Mouse (Mus musculus): ENCODE data around the gene Ccer2. TPM values are rescaled to one million over a fixed set of nuclear protein-coding genes. Genes with fewer than 3 reads are reported as not detected.

Ccer2 gene
- polyA plus RNA-seq, 1 experiment from 2014 or later: not detected

GRCm38 (mm10) chr7:28767462-28767965, 11.5 kb downstream of the Ccer2 start, which contains the start of gene Nfkbib:
Gene Nfkbib, minus strand, starts transcription at chr7:28767512.
- Histone ChIP-seq H3K9ac (ENCODE audit: low read length) (peak within 1 kb of the TSS; percentile 83), H3K4me1 (replicated peaks; ENCODE audit: control insufficient read depth, insufficient read depth, low read length) (peaks cover 17% of the 10 kb centered on the region), H3K9me3 (ENCODE audit: control insufficient read depth, low read length) (no peaks in the 10 kb centered on the region), H3K4me3 (ENCODE audit: low read length) (peak within 1 kb of the TSS; percentile 90), H3K27ac (ENCODE audit: low read length) (no peak within 1 kb of the TSS), H3K36me3 (ENCODE audit: control insufficient read depth, insufficient read depth, low read length) (no peaks in the 10 kb centered on the region), H3K4me2 (ENCODE audit: low read depth, low read length) (peak within 1 kb of the TSS; percentile 84), H3K27me3 (ENCODE audit: control insufficient read depth, insufficient read depth, low read depth, low read length) (no peaks in the 10 kb centered on the region)
- 63% methylated on average over 7 of the region's 7 CpGs for WGBS
- ATAC-seq (ENCODE audit: low read depth): no peak

GRCm38 (mm10) chr7:28769414-28769958, 13.5 kb downstream of the Ccer2 start:
- Histone ChIP-seq H3K36me3 (ENCODE audit: control insufficient read depth, insufficient read depth, low read length) (0 out of 2 replicates have a peak, but pooled peaks cover 3% of the 10 kb centered on the region), H3K9me3 (ENCODE audit: control insufficient read depth, low read length) (no peaks in the 10 kb centered on the region), H3K27ac (ENCODE audit: low read length) (no peak overlapping the region), H3K4me3 (ENCODE audit: low read length) (no peak overlapping the region), H3K4me2 (ENCODE audit: low read depth, low read length) (no peak overlapping the region), H3K4me1 (replicated peaks; ENCODE audit: control insufficient read depth, insufficient read depth, low read length) (peaks cover 17% of the 10 kb centered on the region), H3K9ac (ENCODE audit: low read length) (no peak overlapping the region), H3K27me3 (ENCODE audit: control insufficient read depth, insufficient read depth, low read depth, low read length) (no peaks in the 10 kb centered on the region)
- no peak for ATAC-seq (ENCODE audit: low read depth)
- WGBS: 86% methylated on average over 9 of the region's 9 CpGs

GRCm38 (mm10) chr7:28770309-28770708, 14.3 kb downstream of the Ccer2 start:
- Histone ChIP-seq H3K27me3 (ENCODE audit: control insufficient read depth, insufficient read depth, low read depth, low read length) (no peaks in the 10 kb centered on the region), H3K4me3 (ENCODE audit: low read length) (no peak overlapping the region), H3K9me3 (ENCODE audit: control insufficient read depth, low read length) (no peaks in the 10 kb centered on the region), H3K4me1 (replicated peaks; ENCODE audit: control insufficient read depth, insufficient read depth, low read length) (peaks cover 16% of the 10 kb centered on the region), H3K36me3 (ENCODE audit: control insufficient read depth, insufficient read depth, low read length) (0 out of 2 replicates have a peak, but pooled peaks cover 3% of the 10 kb centered on the region), H3K4me2 (ENCODE audit: low read depth, low read length) (no peak overlapping the region), H3K9ac (ENCODE audit: low read length) (no peak overlapping the region), H3K27ac (ENCODE audit: low read length) (no peak overlapping the region)
- WGBS: 81% methylated on average over 3 of the region's 3 CpGs
- no peak for ATAC-seq (ENCODE audit: low read depth)

GRCm38 (mm10) chr7:28771867-28772266, 15.9 kb downstream of the Ccer2 start:
- 82% methylated on average over 11 of the region's 11 CpGs for WGBS

GRCm38 (mm10) chr7:28773163-28773562, 17.2 kb downstream of the Ccer2 start:
- Histone ChIP-seq H3K4me2 (ENCODE audit: low read depth, low read length) (no peak overlapping the region), H3K27ac (ENCODE audit: low read length) (no peak overlapping the region), H3K4me3 (ENCODE audit: low read length) (no peak overlapping the region), H3K9ac (ENCODE audit: low read length) (no peak overlapping the region), H3K36me3 (ENCODE audit: control insufficient read depth, insufficient read depth, low read length) (0 out of 2 replicates have a peak, but pooled peaks cover 5% of the 10 kb centered on the region), H3K9me3 (ENCODE audit: control insufficient read depth, low read length) (no peaks in the 10 kb centered on the region), H3K4me1 (replicated peaks; ENCODE audit: control insufficient read depth, insufficient read depth, low read length) (no peaks in the 10 kb centered on the region), H3K27me3 (ENCODE audit: control insufficient read depth, insufficient read depth, low read depth, low read length) (no peaks in the 10 kb centered on the region)
- WGBS: 90% methylated on average over 3 of the region's 3 CpGs
- no peak for ATAC-seq (ENCODE audit: low read depth)

More at GRCm38 (mm10) chr7:28771867-28772266, 15.9 kb downstream of the Ccer2 start:
- H3K9me3 ChIP-seq (ENCODE audit: control insufficient read depth, low read length): no peaks in the 10 kb centered on the region
- peaks cover 9% of the 10 kb centered on the region; the same call in 1 of the 2 replicates for H3K4me1 ChIP-seq (replicated peaks; ENCODE audit: control insufficient read depth, insufficient read depth, low read length)
- no peaks in the 10 kb centered on the region for H3K27me3 ChIP-seq (ENCODE audit: control insufficient read depth, insufficient read depth, low read depth, low read length)
- no peak for ATAC-seq (ENCODE audit: low read depth)
- H3K27ac ChIP-seq (ENCODE audit: low read length): no peak overlapping the region
- no peak overlapping the region for H3K9ac ChIP-seq (ENCODE audit: low read length)
- H3K36me3 ChIP-seq (ENCODE audit: control insufficient read depth, insufficient read depth, low read length): 0 out of 2 replicates have a peak, but pooled peaks cover 3% of the 10 kb centered on the region
- H3K4me3 ChIP-seq (ENCODE audit: low read length): no peak overlapping the region
- no peak overlapping the region for H3K4me2 ChIP-seq (ENCODE audit: low read depth, low read length)

GRCm38 (mm10) chr7:28774164-28774563, 18.2 kb downstream of the Ccer2 start:
- Histone ChIP-seq H3K9ac (ENCODE audit: low read length) (no peak overlapping the region), H3K27ac (ENCODE audit: low read length) (no peak overlapping the region), H3K27me3 (ENCODE audit: control insufficient read depth, insufficient read depth, low read depth, low read length) (no peaks in the 10 kb centered on the region), H3K4me3 (ENCODE audit: low read length) (no peak overlapping the region), H3K4me2 (ENCODE audit: low read depth, low read length) (no peak overlapping the region), H3K36me3 (ENCODE audit: control insufficient read depth, insufficient read depth, low read length) (0 out of 2 replicates have a peak, but pooled peaks cover 5% of the 10 kb centered on the region), H3K4me1 (replicated peaks; ENCODE audit: control insufficient read depth, insufficient read depth, low read length) (no peaks in the 10 kb centered on the region), H3K9me3 (ENCODE audit: control insufficient read depth, low read length) (no peaks in the 10 kb centered on the region)
- 73% methylated on average over 12 of the region's 12 CpGs for WGBS
- ATAC-seq (ENCODE audit: low read depth): no peak

GRCm38 (mm10) chr7:28775129-28775528, 19.2 kb downstream of the Ccer2 start:
- Histone ChIP-seq H3K4me1 (replicated peaks; ENCODE audit: control insufficient read depth, insufficient read depth, low read length) (peaks cover under 1% of the 10 kb centered on the region), H3K4me3 (ENCODE audit: low read length) (no peak overlapping the region), H3K27me3 (ENCODE audit: control insufficient read depth, insufficient read depth, low read depth, low read length) (no peaks in the 10 kb centered on the region), H3K9me3 (ENCODE audit: control insufficient read depth, low read length) (no peaks in the 10 kb centered on the region), H3K36me3 (ENCODE audit: control insufficient read depth, insufficient read depth, low read length) (0 out of 2 replicates have a peak, but pooled peaks cover 5% of the 10 kb centered on the region), H3K4me2 (ENCODE audit: low read depth, low read length) (no peak overlapping the region), H3K9ac (ENCODE audit: low read length) (no peak overlapping the region), H3K27ac (ENCODE audit: low read length) (no peak overlapping the region)
- ATAC-seq (ENCODE audit: low read depth): no peak
- WGBS: 88% methylated on average over 7 of the region's 7 CpGs

GRCm38 (mm10) chr7:28778825-28779224, 22.9 kb downstream of the Ccer2 start:
- Histone ChIP-seq H3K9ac (ENCODE audit: low read length) (no peak overlapping the region), H3K4me3 (ENCODE audit: low read length) (no peak overlapping the region), H3K36me3 (ENCODE audit: control insufficient read depth, insufficient read depth, low read length) (peaks cover 12% of the 10 kb centered on the region; the same call in 1 of the 2 replicates), H3K9me3 (ENCODE audit: control insufficient read depth, low read length) (no peaks in the 10 kb centered on the region), H3K4me2 (ENCODE audit: low read depth, low read length) (no peak overlapping the region), H3K27ac (ENCODE audit: low read length) (no peak overlapping the region), H3K27me3 (ENCODE audit: control insufficient read depth, insufficient read depth, low read depth, low read length) (no peaks in the 10 kb centered on the region), H3K4me1 (replicated peaks; ENCODE audit: control insufficient read depth, insufficient read depth, low read length) (peaks cover 4% of the 10 kb centered on the region)
- ATAC-seq (ENCODE audit: low read depth): no peak
- 76% methylated on average over 9 of the region's 9 CpGs for WGBS

- Histone ChIP-seq H3K9me3 (ENCODE audit: control insufficient read depth, low read length) (no peaks in the 10 kb centered on the region), H3K9ac (ENCODE audit: low read length) (peak overlapping the region; percentile 22; the same call in 1 of the 2 replicates), H3K4me3 (ENCODE audit: low read length) (no peak overlapping the region), H3K27ac (ENCODE audit: low read length) (peak overlapping the region; percentile 69), H3K4me1 (replicated peaks; ENCODE audit: control insufficient read depth, insufficient read depth, low read length) (peaks cover 4% of the 10 kb centered on the region), H3K36me3 (ENCODE audit: control insufficient read depth, insufficient read depth, low read length) (peaks cover 9% of the 10 kb centered on the region; the same call in 1 of the 2 replicates), H3K27me3 (ENCODE audit: control insufficient read depth, insufficient read depth, low read depth, low read length) (no peaks in the 10 kb centered on the region), H3K4me2 (ENCODE audit: low read depth, low read length) (no peak overlapping the region)
- WGBS: 44% methylated on average over 6 of the region's 6 CpGs
- ATAC-seq (ENCODE audit: low read depth): peak; percentile 79
Observed at GRCm38 (mm10) chr7:28780067-28780658, 24.2 kb downstream of the Ccer2 start.
